Mouse (Mus musculus) T-cell, adult 2 months (primary cell): Measurements from ENCODE around the gene Kcnk18.
A peak's percentile ranks its signal among the peaks of the same experiment; 100 is the strongest.

Experiments
- DNase-seq: peaks from one replicate; pipeline ENCODE4 v3.0.0; 2022; ENCODE audit warnings: low spot score

Kcnk18 gene

DNA sequence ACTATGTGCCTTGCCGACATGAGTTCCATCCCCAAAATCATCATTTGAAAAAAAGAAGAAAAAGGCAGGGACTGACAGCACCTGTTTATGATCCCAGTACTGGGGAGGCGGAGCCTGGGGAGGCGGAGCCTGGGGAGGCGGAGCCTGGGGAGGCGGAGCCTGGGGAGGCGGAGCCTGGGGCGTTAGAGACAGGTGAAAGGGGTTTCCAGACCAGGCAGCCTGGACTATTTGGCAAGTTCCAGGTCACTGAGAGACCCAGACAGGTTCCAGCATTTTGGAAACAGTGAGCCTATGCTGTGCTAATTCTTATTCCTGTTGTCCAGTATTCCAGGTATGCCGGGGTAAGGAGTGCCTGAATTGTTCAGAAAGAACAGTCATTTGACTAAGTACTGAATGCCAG is at the start of gene Kcnk18:
Gene Kcnk18, plus strand, starts transcription at position 224 of the 400 bp plus-strand sequence.
- DNase-seq, result no peak

- no peak for DNase-seq
Measured at GRCm38 (mm10) chr19:59169936-59170765, 48.9 kb upstream of the Kcnk18 start, which contains the start of gene Vax1. TSS of gene Vax1 (minus strand) at chr19:59170056.

DNA sequence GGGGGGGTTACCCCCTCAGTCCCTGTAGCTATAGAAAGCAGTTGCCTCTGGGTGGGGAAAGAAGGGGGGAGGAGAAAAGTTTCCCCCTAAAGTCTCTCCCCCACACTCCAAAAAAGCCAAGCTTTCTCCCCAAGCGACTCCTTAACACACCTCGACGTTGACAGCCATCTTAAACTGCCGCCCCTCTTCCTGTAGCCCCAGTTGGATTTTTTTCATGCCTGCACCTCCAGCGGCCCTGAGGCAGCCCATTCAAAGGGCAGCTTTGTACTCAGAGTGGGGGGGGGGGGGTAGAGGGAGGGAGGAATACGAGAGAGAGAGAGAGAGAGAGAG is 48.3 kb upstream of the Kcnk18 start:
- no peak for DNase-seq

DNA sequence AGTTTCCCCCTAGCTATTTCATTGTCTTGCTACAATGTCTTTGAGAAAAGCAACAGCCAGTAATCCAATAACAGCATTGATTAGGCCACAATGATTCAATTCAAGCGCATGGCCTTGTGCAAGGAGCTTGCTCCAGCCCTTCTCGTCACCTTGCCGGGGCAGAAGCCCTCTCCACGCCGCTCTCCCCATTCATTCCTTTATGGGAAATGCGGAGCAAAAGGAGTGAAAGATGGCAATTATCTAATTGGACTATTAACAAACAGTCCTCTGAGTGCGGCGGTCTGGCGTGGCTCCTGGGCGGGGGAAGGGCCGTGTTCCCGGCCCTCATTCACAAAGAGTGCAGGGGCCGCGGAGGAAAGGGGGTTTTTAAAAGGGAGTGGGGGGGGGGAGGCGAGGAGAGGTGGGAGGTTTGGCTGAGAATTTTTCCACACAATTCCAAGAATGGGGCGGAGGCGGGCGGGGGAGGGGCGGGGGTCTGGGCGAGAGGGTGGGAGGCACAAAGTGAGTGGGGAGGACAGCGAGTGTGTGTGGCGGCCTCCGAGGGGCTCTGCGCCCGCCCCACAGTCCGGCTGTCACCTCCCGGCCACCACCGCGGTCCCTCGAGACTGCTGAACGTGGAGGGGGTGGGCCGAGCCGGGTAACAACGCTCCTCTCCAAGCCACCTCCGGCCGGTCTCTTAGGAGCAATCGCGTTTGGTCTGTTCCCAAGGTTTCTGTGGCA is 47.7 kb upstream of the Kcnk18 start:
- no peak for DNase-seq

DNA sequence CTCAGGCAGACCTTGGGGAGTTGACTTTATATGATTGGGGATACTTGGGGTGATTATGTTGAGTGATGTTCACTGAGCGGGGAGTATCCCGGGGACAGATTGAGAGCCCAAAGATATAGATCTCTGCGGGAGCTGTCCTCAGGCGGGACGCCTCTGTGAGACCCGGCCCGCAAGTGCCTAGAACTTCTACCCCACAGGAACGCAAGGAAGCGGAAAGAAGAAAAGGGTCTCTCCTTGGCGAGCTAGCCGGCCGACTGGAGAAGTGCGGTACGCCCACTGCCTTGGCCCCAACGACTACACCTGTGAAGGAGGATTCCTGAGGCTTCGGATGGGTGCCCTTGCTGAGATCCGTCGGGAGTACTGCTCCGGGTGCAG is 47.2 kb upstream of the Kcnk18 start:
- no peak for DNase-seq

DNA sequence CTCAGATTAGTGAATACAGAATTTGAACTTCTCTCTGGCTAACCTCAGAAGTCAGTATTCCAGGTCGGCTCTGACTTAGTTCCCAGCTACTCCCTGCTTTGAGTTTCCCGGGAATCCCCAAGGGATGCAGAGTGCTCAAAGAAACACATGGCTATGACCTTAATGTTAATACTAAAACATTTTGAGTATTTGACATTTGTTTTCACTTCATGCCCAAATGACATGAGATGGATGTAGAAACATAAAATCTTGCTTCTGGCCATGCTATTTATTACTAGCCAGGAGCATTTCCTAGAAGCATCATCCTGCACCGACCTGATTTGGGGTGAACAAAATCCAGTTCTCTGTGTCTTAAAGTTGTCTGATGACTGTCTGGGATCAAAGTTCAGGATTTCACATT is 46.2 kb upstream of the Kcnk18 start:
- DNase-seq, result no peak

GRCm38 (mm10) chr19:59173341-59174015 is 45.5 kb upstream of the Kcnk18 start:
- no peak for DNase-seq

- DNase-seq, result no peak
Measured at GRCm38 (mm10) chr19:59184000-59184399, 35.0 kb upstream of the Kcnk18 start.

GRCm38 (mm10) chr19:59188981-59189380 is 30.0 kb upstream of the Kcnk18 start:
- DNase-seq, result no peak

DNA sequence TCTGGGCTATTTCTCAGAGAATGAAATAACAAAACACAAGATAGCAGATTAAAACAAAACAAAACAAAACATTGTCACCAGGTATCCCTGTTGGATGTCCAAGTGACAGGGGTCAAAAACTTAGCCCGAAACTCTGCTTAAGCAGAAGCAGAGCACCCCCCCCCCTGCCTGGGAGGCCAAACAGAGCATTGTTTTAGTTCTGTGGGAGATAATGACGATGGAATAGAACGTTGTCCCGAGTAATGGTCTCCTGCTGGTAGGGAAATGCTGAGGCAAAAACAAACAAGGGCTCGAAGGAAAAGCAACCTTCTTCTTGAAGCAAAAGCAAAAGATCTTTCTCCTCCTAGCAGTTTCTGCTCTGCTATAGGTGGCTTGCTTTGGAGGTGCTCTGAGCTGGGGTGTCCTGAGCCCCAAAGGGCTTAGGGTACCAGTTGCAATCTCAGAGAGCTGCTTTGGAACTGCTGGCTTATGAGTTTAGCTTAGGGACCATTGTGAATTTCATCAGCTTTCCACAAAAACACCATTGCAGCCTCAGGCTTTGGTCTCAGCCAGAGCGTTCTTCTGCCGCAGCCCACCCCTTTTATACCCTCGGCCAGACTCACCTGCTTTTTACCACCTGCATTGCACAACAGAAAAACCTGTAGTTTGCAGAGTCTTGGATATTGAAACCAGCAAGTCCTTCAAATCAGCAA is 28.4 kb upstream of the Kcnk18 start:
- DNase-seq, result no peak

- DNase-seq, result no peak
Measured at GRCm38 (mm10) chr19:59191123-59191505, 27.9 kb upstream of the Kcnk18 start.

GRCm38 (mm10) chr19:59192491-59192890 is 26.5 kb upstream of the Kcnk18 start:
- no peak for DNase-seq

DNA sequence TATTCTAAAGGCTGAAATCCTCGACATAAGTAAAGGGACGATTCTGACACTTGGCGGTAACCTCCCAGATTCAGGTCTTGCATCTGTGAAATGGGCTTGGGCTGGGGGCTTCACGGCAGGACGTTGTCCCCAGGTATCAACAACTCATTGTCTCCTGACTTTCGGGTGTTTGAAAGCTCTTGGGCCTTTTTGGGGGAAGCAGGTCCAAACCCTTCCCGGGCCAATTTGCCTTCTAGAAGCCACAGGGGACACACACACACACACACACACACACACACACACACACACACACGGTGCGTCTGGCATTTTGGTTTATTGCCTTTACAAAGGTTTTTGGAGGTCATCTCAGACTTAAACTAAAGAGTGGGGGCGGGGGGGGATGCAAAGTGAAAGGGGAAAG is 25.6 kb upstream of the Kcnk18 start:
- no peak for DNase-seq

GRCm38 (mm10) chr19:59193986-59194820 is 24.8 kb upstream of the Kcnk18 start:
- DNase-seq, result no peak

DNA sequence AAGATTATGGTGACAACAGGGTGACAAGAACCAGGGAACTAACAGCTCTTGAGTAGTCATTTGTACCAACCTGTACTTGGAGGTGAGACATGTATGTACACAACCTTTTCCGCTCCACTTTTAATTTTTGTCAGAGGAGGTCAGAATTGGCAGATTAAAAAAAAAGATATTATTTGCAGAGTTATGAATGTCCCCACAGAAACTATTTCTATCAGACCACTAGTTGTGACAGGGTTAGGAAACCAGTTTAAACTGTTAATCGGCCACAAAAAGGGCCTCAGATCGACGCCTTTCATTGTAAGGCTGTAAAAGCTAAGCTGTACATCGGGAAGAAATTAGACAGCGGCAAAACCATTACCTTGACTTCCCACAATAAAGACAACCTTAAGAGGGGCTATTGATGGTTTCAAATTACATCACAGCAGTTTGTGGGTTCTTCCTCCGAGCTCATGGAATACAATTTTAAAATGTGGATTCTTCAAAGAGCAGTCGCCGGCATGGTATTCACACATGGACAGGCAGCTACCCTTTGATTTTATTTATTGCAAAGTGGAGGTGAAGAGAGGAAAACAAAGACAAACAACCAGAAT is 23.7 kb upstream of the Kcnk18 start:
- DNase-seq, result no peak

- DNase-seq, result no peak
Measured at GRCm38 (mm10) chr19:59196111-59196666, 22.8 kb upstream of the Kcnk18 start.

GRCm38 (mm10) chr19:59198161-59198560 is 20.9 kb upstream of the Kcnk18 start:
- DNase-seq, result peak; percentile 25

DNA sequence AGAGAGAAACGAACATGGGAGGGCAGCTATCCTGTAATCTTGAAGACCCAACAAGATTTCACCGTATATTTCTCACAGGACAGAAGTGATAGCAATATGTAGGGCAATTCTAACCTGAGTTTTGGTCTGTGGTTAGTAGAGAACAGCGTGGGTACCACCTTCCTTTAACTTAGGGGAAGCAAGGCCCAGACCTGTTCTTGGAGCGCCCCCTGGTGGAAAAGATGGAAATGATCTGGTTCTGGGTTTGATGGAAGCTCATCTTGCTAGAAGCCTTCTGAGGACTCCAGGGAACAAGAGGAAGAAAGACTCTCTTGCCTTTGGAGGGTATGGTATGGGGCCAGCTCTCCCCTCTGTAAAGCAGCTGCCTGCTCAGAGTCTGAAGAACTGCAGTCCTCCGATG is 10.5 kb upstream of the Kcnk18 start:
- DNase-seq, result peak; percentile 18

GRCm38 (mm10) chr19:59208986-59209385 is 10.0 kb upstream of the Kcnk18 start:
- no peak for DNase-seq

DNA sequence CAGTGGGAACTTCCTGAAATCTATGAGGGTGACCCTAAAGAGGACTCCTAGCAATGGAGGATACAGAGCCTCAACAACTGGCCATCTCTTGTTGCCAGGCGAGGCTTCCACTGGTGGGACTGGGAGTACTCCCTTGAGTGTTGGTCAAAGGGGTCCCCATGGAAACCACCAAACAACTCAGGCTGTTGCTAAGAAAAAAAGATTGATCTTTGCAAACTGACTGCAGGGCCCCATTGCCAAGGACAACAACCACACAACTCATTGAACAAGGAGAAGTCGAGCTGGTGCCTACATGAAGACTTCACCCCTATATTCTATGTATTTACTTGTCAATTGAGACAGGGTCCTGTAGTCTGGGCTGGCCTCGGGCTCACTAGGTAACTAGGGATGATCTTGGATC is 2.1 kb upstream of the Kcnk18 start:
- no peak for DNase-seq

DNA sequence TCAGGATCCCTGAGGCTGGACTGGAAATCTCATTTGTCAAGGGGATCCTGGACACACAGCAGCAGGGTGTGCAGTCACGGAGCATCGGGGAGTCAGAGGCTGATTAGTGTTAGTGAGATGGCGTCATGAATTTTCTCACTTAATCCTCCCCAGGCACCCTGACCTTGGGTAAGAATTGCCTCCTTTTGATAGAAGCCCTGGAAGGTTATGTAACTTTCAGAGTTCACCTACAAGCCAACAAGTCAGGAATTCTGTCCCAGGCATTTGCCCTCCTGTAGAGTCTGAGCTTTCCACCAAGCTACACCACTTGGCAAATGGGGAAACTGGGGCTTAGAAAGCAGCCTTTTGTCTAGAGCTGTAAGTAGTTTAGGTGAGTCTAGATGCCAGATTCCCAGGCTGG is 2.1 kb downstream of the Kcnk18 start:
- no peak for DNase-seq
